Mouse (Mus musculus) heart, embryonic 14.5 days (tissue): ENCODE data around the gene Hoxa5. TPM values are rescaled to one million over a fixed set of nuclear protein-coding genes. Genes with fewer than 3 reads are reported as not detected.

Experiments used
- ATAC-seq: fragments of 200-750 bp; cut with Nextera tagmentation; 2 replicates; pipeline ENCODE4 v1.8.0; 2017; ENCODE audit warnings: low read depth, moderate TSS enrichment; ENCODE audit not compliant: insufficient number of reproducible peaks, insufficient read depth, low FRiP score
- H3K27ac ChIP-seq, 2 experiments: fragments of 200-500 bp in 1 of 2; fragments of 300-500 bp in 1 of 2; sonication (generic) in 1 of 2; replicated peaks in 1 of 2; 2 replicates each; pipeline ENCODE4 v1.5.1; 2012 to 2014; ENCODE audit warnings: low read depth in 2 of 2, low read length in 2 of 2, control low read depth in 1 of 2, mild to moderate bottlenecking in 1 of 2, mixed read lengths in 1 of 2; ENCODE audit not compliant: control insufficient read depth in 1 of 2, insufficient read depth in 1 of 2
- H3K27me3 ChIP-seq: fragments of 300-500 bp; sonication (generic); 2 replicates; pipeline ENCODE4 v1.6.1; 2014; ENCODE audit warnings: mild to moderate bottlenecking, low read length, control low read depth; ENCODE audit not compliant: control insufficient read depth, insufficient read depth
- H3K36me3 ChIP-seq: fragments of 300-500 bp; sonication (generic); 2 replicates; pipeline ENCODE4 v1.6.1; 2014; ENCODE audit warnings: mild to moderate bottlenecking, control low read depth, low read length, mixed read lengths; ENCODE audit not compliant: control insufficient read depth, insufficient read depth
- H3K4me1 ChIP-seq, 2 experiments: fragments of 200-500 bp in 1 of 2; fragments of 300-500 bp in 1 of 2; sonication (generic) in 1 of 2; 2 replicates each; pipeline ENCODE4 v1.6.1; 2012 to 2014; ENCODE audit warnings: low read length in 2 of 2, control low read depth in 1 of 2, mixed read lengths in 1 of 2; ENCODE audit not compliant: control insufficient read depth in 2 of 2, insufficient read depth in 2 of 2
- H3K4me2 ChIP-seq: fragments of 300-500 bp; sonication (generic); 2 replicates; pipeline ENCODE4 v1.6.1; 2014; ENCODE audit warnings: mild to moderate bottlenecking, low read length
- H3K4me3 ChIP-seq, 2 experiments: fragments of 200-500 bp in 1 of 2; fragments of 300-500 bp in 1 of 2; sonication (generic) in 1 of 2; 2 replicates each; pipeline ENCODE4 v1.5.1; 2012 to 2014; ENCODE audit warnings: low read length in 2 of 2, mild to moderate bottlenecking in 2 of 2, control low read depth in 1 of 2, low read depth in 1 of 2, moderate library complexity in 1 of 2; ENCODE audit not compliant: control insufficient read depth in 1 of 2, insufficient read depth in 1 of 2
- H3K9ac ChIP-seq: fragments of 300-500 bp; sonication (generic); 2 replicates; pipeline ENCODE4 v1.6.1; 2014; ENCODE audit warnings: mild to moderate bottlenecking, low read length
- H3K9me3 ChIP-seq: fragments of 300-500 bp; sonication (generic); 2 replicates; pipeline ENCODE4 v1.6.1; 2016; ENCODE audit warnings: low read length, control low read depth; ENCODE audit not compliant: control insufficient read depth
- WGBS: fragments of 180-500 bp; shearing (Covaris S2); extraction: QIAGEN DNeasy Blood & Tissue Kit; methylation state at CpG from one replicate; pipeline ENCODE4 v1.1.7; 2014; 5-methylcytosine and 5-hydroxymethylcytosine counted together
- polyA plus RNA-seq: library from polyadenylated mRNA; unstranded; fragments of >200 nt; fragmentation: Nextera tagmentation; extraction: Ambion mirVana; gene quantifications from 2 replicates; pipeline ENCODE4 v1.2.1, GENCODE M21; 2014

Gene Hoxa5
- polyA plus RNA-seq, 1 experiment from 2014 or later: 1.3 TPM

DNA sequence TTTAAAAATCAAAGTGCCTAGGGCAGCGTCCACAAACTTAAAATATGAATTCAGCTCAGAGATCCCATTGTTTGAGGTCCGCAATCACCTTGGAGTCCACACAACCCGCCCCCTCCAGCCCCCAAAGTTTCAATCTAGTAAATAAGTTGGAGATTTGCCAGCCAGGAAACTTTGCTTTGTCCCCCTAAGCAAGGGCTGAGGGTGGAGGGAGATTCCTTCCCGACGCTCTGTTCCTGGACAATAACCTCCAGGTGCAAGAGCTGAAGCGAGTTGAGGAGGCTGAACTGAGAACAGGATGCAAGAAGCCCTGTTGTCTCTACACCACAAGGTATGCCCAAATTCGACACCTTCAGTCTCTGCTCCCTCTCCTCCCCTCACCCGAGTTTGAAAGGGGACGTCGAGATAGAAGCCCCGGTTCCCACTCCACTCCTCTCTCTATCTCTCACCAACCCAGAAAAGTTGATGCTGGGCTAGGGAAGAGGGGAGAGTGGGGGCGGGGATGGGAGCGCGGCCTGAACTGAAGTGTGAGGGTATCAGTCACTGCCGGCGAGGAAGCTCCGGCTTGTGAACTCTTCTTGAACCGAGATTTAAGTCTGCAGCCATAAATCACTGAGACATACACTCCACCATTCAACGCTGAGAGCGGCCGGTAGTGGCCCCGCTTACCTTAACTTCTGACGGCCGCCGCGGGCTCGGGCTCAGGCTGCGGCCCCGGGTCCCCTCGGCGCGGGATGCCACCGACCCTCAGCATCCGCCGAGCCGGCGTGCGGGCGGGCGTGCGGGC is 29.2 kb downstream of the Hoxa5 start:
- 1% methylated on average over 38 of the region's 41 CpGs for WGBS
- peaks cover 0 to 3% of the 10 kb centered on the region in 2 experiments; a peak in 2 of 4 replicates for H3K4me1 ChIP-seq
- H3K4me3 ChIP-seq: peak overlapping the region; percentile 32 to 36
- H3K27ac ChIP-seq: peak overlapping the region; percentile 45 to 55; a peak in 3 of 4 replicates
- 0 out of 2 replicates have a peak overlapping the region, but pooled peaks have one; percentile 0 for H3K4me2 ChIP-seq
- H3K36me3 ChIP-seq: no peaks in the 10 kb centered on the region
- no peaks in the 10 kb centered on the region for H3K9me3 ChIP-seq
- peak overlapping the region; percentile 31 for H3K9ac ChIP-seq
- peaks cover 98% of the 10 kb centered on the region for H3K27me3 ChIP-seq
- ATAC-seq: no peak

DNA sequence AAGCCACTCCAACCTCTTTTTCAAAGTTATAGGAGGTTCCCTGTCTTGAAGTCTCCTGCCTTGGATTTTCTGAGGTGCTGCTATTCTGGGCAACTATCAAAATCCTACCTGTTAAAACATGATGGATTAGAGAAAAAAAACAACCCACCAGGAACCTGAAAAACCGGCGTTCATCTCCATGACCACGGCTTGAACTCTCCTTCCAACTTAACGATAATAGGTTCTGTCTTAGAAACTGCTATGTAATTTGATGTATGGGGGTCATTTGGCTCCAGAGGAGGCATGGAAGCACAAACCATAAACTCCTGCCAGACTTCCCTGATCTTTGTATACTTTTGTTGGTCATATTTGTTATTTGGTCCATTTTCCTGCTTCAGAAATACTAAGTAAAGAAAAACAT is 30.7 kb downstream of the Hoxa5 start:
- Histone ChIP-seq H3K27me3 (peaks cover 96% of the 10 kb centered on the region), H3K4me1 (peaks cover 0 to 3% of the 10 kb centered on the region in 2 experiments; a peak in 2 of 4 replicates), H3K9me3 (no peaks in the 10 kb centered on the region), H3K9ac (no peak overlapping the region), H3K4me3 (no peak overlapping the region), H3K4me2 (peak overlapping the region; percentile 8; the same call in 1 of the 2 replicates), H3K27ac (no peak overlapping the region), H3K36me3 (no peaks in the 10 kb centered on the region)
- ATAC-seq: no peak
- 9% methylated on average over 4 of the region's 4 CpGs for WGBS

DNA sequence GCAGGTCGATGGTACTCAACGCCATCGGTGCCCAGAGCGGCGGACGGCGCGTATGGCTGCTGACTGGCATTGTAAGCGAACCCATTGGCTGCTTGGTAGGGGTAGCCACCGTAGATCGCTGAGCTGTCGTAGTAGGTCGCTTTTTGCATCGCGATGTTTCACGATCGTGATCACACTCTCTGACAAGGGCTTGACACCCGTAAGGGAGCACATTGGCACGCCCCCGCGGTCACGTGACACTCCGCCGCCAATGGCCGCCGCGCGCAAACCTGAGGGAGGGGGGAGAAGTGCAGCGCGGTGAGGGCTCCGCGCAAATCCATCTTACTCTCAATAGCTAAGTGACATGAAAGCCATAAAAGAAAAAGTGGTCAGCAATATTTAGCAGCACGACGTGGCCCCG is 31.9 kb downstream of the Hoxa5 start:
- H3K9me3 ChIP-seq: no peaks in the 10 kb centered on the region
- H3K4me3 ChIP-seq: peak overlapping the region; percentile 18 to 23
- no peak overlapping the region; the same call in 1 of the 2 replicates for H3K9ac ChIP-seq
- H3K27me3 ChIP-seq: peaks cover 97% of the 10 kb centered on the region
- no peaks in the 10 kb centered on the region for H3K36me3 ChIP-seq
- peak overlapping the region in 1 of 2 experiments; percentile 23; a peak in 1 of 4 replicates for H3K27ac ChIP-seq
- ATAC-seq: no peak
- peaks cover 0 to 3% of the 10 kb centered on the region in 2 experiments; a peak in 2 of 4 replicates for H3K4me1 ChIP-seq
- peak overlapping the region; percentile 52 for H3K4me2 ChIP-seq
- 1% methylated on average over 35 of the region's 35 CpGs for WGBS

DNA sequence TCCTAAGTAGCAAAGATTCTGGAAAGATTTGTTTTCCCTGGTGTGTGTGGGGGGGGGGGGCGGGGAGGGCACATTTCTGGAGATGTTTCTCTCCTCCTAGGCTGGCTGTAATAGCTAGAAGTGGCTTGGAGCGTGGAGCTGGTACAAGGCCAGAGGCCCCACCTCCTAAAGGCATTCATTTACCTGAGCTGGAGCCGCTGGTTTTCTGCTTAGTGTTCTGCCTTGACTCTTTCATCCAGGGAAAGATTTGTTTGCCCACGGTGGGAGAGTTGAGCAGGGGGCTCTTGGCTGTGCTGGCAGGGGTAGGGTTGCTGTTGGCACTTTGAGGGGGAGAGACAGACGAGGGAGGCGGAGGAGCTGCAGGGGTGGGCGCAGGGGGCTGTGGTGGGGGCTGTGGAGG is 32.4 kb downstream of the Hoxa5 start:
- no peaks in the 10 kb centered on the region for H3K9me3 ChIP-seq
- H3K4me3 ChIP-seq: peak overlapping the region in 1 of 2 experiments; percentile 23; a peak in 1 of 4 replicates
- peak overlapping the region; percentile 52; the same call in 1 of the 2 replicates for H3K4me2 ChIP-seq
- H3K4me1 ChIP-seq: peaks cover 0 to 3% of the 10 kb centered on the region in 2 experiments; a peak in 2 of 4 replicates
- H3K27ac ChIP-seq: no peak overlapping the region
- H3K36me3 ChIP-seq: no peaks in the 10 kb centered on the region
- peaks cover 97% of the 10 kb centered on the region for H3K27me3 ChIP-seq
- WGBS: 9% methylated on average over 7 of the region's 7 CpGs
- no peak overlapping the region for H3K9ac ChIP-seq
- ATAC-seq: no peak

DNA sequence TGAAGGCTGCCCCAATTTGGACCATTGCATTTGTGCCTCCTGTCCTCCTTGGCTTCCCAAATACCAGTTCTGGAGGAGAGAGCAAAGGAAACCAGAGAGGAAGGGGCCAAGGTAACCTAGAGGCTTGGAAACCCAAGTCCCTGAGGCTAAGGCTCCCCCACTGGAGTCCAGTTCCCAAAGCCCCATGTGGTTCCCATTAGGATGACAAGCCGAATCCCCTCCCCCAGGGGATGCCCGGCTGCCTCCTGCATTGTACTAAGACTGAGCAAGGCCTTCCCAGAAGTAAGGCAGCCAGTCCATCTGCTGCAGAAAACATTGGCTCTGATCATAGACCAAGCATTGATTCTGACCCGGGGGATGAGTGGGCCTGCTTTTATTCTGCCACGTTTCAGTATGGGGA is 33.1 kb downstream of the Hoxa5 start:
- no peak for ATAC-seq
- Histone ChIP-seq H3K4me1 (peaks cover 0 to 3% of the 10 kb centered on the region in 2 experiments; a peak in 2 of 4 replicates), H3K9ac (no peak overlapping the region), H3K4me3 (no peak overlapping the region), H3K27me3 (peaks cover 97% of the 10 kb centered on the region), H3K4me2 (no peak overlapping the region), H3K27ac (no peak overlapping the region; a peak in 1 of 4 replicates), H3K9me3 (no peaks in the 10 kb centered on the region), H3K36me3 (no peaks in the 10 kb centered on the region)
- WGBS: 9% methylated on average over 4 of the region's 4 CpGs

DNA sequence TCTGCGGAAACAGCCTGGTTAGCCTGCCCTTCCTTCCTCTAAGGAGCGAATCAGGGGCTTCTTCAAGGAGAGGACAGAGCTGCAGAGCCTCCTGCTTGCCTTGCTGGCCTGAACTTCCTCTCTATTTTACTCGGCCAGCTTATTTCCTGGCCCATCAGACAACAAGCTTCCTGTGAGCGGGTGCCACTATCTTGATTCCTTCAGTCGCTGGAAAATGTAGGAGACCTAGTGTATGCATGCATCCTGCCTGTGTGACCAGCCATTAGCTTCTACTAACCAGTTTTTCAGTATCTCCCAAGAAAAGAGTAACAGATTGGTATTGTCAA is 33.5 kb downstream of the Hoxa5 start:
- Histone ChIP-seq H3K4me1 (peaks cover 0 to 3% of the 10 kb centered on the region in 2 experiments; a peak in 2 of 4 replicates), H3K27ac (peak overlapping the region; percentile 19 to 41; a peak in 2 of 4 replicates), H3K4me3 (no peak overlapping the region), H3K9me3 (no peaks in the 10 kb centered on the region), H3K9ac (no peak overlapping the region), H3K27me3 (peaks cover 97% of the 10 kb centered on the region), H3K4me2 (0 out of 2 replicates have a peak overlapping the region, but pooled peaks have one; percentile 7), H3K36me3 (no peaks in the 10 kb centered on the region)
- WGBS: 8% methylated on average over 5 of the region's 5 CpGs
- no peak for ATAC-seq

DNA sequence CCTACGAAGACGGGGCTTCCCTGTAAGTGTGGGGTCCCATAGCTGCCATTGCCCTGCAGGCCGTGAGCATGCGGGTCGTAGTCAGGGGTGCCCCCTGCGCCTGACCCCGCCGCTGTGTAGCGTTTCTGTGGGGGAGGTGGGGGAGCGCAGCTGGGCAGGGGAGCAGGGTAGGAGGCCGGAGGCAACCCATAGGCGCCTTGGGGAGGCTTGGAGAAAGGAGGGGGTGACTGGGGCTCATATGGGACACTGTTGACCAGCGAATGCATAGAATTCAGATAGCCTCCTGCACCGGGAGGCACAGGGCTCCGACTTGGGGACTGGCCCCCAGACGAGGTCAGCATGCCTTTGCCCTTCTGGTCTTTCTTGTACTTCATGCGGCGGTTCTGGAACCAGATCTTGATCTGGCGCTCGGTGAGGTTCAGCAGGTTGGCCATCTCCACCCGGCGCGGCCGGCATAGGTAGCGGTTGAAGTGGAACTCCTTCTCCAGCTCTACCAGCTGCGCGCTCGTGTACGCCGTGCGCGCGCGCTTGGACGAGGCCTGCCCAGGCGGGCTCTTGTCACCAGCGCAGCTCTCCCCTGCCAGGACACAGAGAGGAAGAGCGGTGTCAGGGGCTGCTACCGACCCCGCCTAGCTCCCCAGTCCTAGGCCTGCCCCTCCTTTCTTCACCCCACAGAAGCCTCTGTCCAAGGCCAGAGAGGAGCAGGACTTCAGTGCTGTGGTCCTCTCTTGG is 34.1 kb downstream of the Hoxa5 start:
- Histone ChIP-seq H3K4me1 (peaks cover 0 to 3% of the 10 kb centered on the region in 2 experiments; a peak in 2 of 4 replicates), H3K4me3 (no peak overlapping the region), H3K9me3 (no peaks in the 10 kb centered on the region), H3K27me3 (peaks cover 97% of the 10 kb centered on the region), H3K9ac (peak overlapping the region; percentile 12; the same call in 1 of the 2 replicates), H3K4me2 (peak overlapping the region; percentile 7; the same call in 1 of the 2 replicates), H3K27ac (peak overlapping the region; percentile 19 to 41; a peak in 2 of 4 replicates), H3K36me3 (no peaks in the 10 kb centered on the region)
- no peak for ATAC-seq
- WGBS: 4% methylated on average over 39 of the region's 40 CpGs
